Mouse (Mus musculus) liver, embryonic 14.5 days (tissue): Measurements from ENCODE around the gene Tpo. TPM values are rescaled to one million over a fixed set of nuclear protein-coding genes. Genes with fewer than 3 reads are reported as not detected.

Source experiments
- ATAC-seq: fragments of 200-750 bp; cut with Nextera tagmentation; 2 replicates; pipeline ENCODE4 v1.8.0; 2017; ENCODE audit warnings: moderate number of reproducible peaks, mild to moderate bottlenecking, moderate library complexity; ENCODE audit not compliant: insufficient read depth
- DNase-seq, 3 experiments: peaks; one replicate each; pipeline ENCODE4 v3.0.0-alpha.2; 2012 to 2013; ENCODE audit warnings: low read depth in 3 of 3, low spot score in 3 of 3
- H3K27ac ChIP-seq: fragments of 300-500 bp; sonication (generic); 2 replicates; pipeline ENCODE4 v1.5.1; 2014; ENCODE audit warnings: moderate library complexity, mild to moderate bottlenecking, control low read depth, inconsistent platforms
- H3K27me3 ChIP-seq: fragments of 300-500 bp; sonication (generic); 2 replicates; pipeline ENCODE4 v1.6.1; 2014; ENCODE audit warnings: mild to moderate bottlenecking, low read length, moderate library complexity; ENCODE audit not compliant: control insufficient read depth, insufficient read depth
- H3K36me3 ChIP-seq: fragments of 300-500 bp; sonication (generic); replicated peaks from 2 replicates; pipeline ENCODE4 v1.6.1; 2014; ENCODE audit warnings: low read depth; ENCODE audit not compliant: control insufficient read depth, insufficient read depth
- H3K4me1 ChIP-seq, 2 experiments: fragments of 200-500 bp in 1 of 2; fragments of 300-500 bp in 1 of 2; sonication (generic) in 1 of 2; replicated peaks; 2 replicates each; pipeline ENCODE4 v1.6.1; 2012 to 2014; ENCODE audit warnings: antibody characterized with exemption in 1 of 2, inconsistent platforms in 1 of 2, low read length in 1 of 2; ENCODE audit not compliant: control insufficient read depth in 2 of 2, insufficient read depth in 2 of 2
- H3K4me2 ChIP-seq: fragments of 300-500 bp; sonication (generic); 2 replicates; pipeline ENCODE4 v1.6.1; 2014; ENCODE audit warnings: low read depth, mild to moderate bottlenecking, control low read depth, moderate library complexity
- H3K4me3 ChIP-seq, 2 experiments: fragments of 200-500 bp in 1 of 2; fragments of 300-500 bp in 1 of 2; sonication (generic) in 1 of 2; 2 replicates each; pipeline ENCODE4 v1.5.1; 2012 to 2014; ENCODE audit warnings: low read depth in 2 of 2, low read length in 2 of 2, mild to moderate bottlenecking in 2 of 2, control low read depth in 1 of 2, inconsistent platforms in 1 of 2, moderate library complexity in 1 of 2; ENCODE audit not compliant: insufficient read depth in 1 of 2
- H3K9ac ChIP-seq: fragments of 300-500 bp; sonication (generic); replicated peaks from 2 replicates; pipeline ENCODE4 v1.6.1; 2014; ENCODE audit warnings: mild to moderate bottlenecking, control low read depth, moderate library complexity
- H3K9me3 ChIP-seq: fragments of 300-500 bp; sonication (generic); 2 replicates; pipeline ENCODE4 v1.6.1; 2016; ENCODE audit warnings: low read length, mixed read lengths; ENCODE audit not compliant: control insufficient read depth
- CTCF ChIP-seq: IDR thresholded peaks from 2 replicates; pipeline ENCODE4 v1.5.1; 2016; ENCODE audit warnings: antibody characterized with exemption, low read depth, control low read depth
- EP300 ChIP-seq: IDR thresholded peaks from 2 replicates; pipeline ENCODE4 v1.6.1; 2016; ENCODE audit warnings: antibody characterized with exemption, low read depth
- WGBS: fragments of 180-500 bp; shearing (Covaris S2); extraction: QIAGEN DNeasy Blood & Tissue Kit; methylation state at CpG from one replicate; pipeline ENCODE4 v1.1.7; 2014; ENCODE audit not compliant: insufficient replicate concordance; 5-methylcytosine and 5-hydroxymethylcytosine counted together
- polyA plus RNA-seq, 2 experiments: library from polyadenylated mRNA; depleted of rRNA in 1 of 2; stranded (reverse) in 1 of 2; unstranded in 1 of 2; fragments of >200 nt; fragmentation: Nextera tagmentation in 1 of 2; extraction: Ambion mirVana in 1 of 2; gene quantifications; 2 replicates each; pipeline versions ENCODE4 v1.2.1 to v1.2.3; 2012 to 2014

Gene Tpo
- polyA plus RNA-seq, 2 experiments: not detected

- H3K9ac ChIP-seq: no peak overlapping the region
- no peaks in the 10 kb centered on the region for H3K27me3 ChIP-seq
- no peak overlapping the region for H3K4me2 ChIP-seq
- ATAC-seq (no peak), DNase-seq (no peak)
- H3K9me3 ChIP-seq: no peaks in the 10 kb centered on the region
- 50% methylated on average over 3 of the region's 3 CpGs for WGBS
- no peaks in the 10 kb centered on the region for H3K4me1 ChIP-seq
- H3K4me3 ChIP-seq: no peak overlapping the region
- H3K27ac ChIP-seq: no peak overlapping the region
- no peak for TF ChIP-seq CTCF
- TF ChIP-seq EP300: no peak
- H3K36me3 ChIP-seq: no peaks in the 10 kb centered on the region
Observed at GRCm38 (mm10) chr12:30168491-30168890, 36.1 kb upstream of the Tpo start.

- WGBS: 54% methylated on average over 5 of the region's 5 CpGs
- DNase-seq (no peak), ATAC-seq (no peak)
- H3K4me3 ChIP-seq: no peak overlapping the region
- no peaks in the 10 kb centered on the region for H3K9me3 ChIP-seq
- no peak overlapping the region for H3K4me2 ChIP-seq
- no peak overlapping the region for H3K9ac ChIP-seq
- no peak for TF ChIP-seq EP300
- no peak for TF ChIP-seq CTCF
- no peaks in the 10 kb centered on the region for H3K4me1 ChIP-seq
- H3K27ac ChIP-seq: no peak overlapping the region
- H3K36me3 ChIP-seq: no peaks in the 10 kb centered on the region
- H3K27me3 ChIP-seq: no peaks in the 10 kb centered on the region
Observed at GRCm38 (mm10) chr12:30164538-30164937, 32.1 kb upstream of the Tpo start.

- no peaks in the 10 kb centered on the region for H3K36me3 ChIP-seq
- H3K9ac ChIP-seq: no peak overlapping the region
- no peak for ATAC-seq
- no peak for DNase-seq
- no peak overlapping the region for H3K4me2 ChIP-seq
- 73% methylated on average over 6 of the region's 6 CpGs for WGBS
- H3K4me3 ChIP-seq: no peak overlapping the region
- no peak overlapping the region for H3K27ac ChIP-seq
- no peak for TF ChIP-seq CTCF
- TF ChIP-seq EP300: no peak
- H3K4me1 ChIP-seq: no peaks in the 10 kb centered on the region
- H3K27me3 ChIP-seq: no peaks in the 10 kb centered on the region
- H3K9me3 ChIP-seq: no peaks in the 10 kb centered on the region
Observed at GRCm38 (mm10) chr12:30164005-30164404, 31.6 kb upstream of the Tpo start.

- no peak overlapping the region for H3K27ac ChIP-seq
- no peak for ATAC-seq
- no peak for DNase-seq
- H3K9ac ChIP-seq: no peak overlapping the region
- H3K4me1 ChIP-seq: no peaks in the 10 kb centered on the region
- no peak for TF ChIP-seq EP300
- no peak for TF ChIP-seq CTCF
- H3K36me3 ChIP-seq: no peaks in the 10 kb centered on the region
- H3K9me3 ChIP-seq: no peaks in the 10 kb centered on the region
- no peaks in the 10 kb centered on the region for H3K27me3 ChIP-seq
- H3K4me3 ChIP-seq: no peak overlapping the region
- WGBS: 57% methylated on average over 5 of the region's 5 CpGs
- no peak overlapping the region for H3K4me2 ChIP-seq
Observed at GRCm38 (mm10) chr12:30161731-30162406, 29.4 kb upstream of the Tpo start.

- no peaks in the 10 kb centered on the region for H3K4me1 ChIP-seq
- H3K27me3 ChIP-seq: no peaks in the 10 kb centered on the region
- no peaks in the 10 kb centered on the region for H3K36me3 ChIP-seq
- H3K9me3 ChIP-seq: no peaks in the 10 kb centered on the region
- ATAC-seq: no peak
- no peak overlapping the region for H3K4me2 ChIP-seq
- H3K27ac ChIP-seq: no peak overlapping the region
- WGBS: 56% methylated on average over 3 of the region's 3 CpGs
- DNase-seq: no peak
- no peak overlapping the region for H3K4me3 ChIP-seq
- TF ChIP-seq CTCF (no peak), EP300 (no peak)
- no peak overlapping the region for H3K9ac ChIP-seq
Observed at GRCm38 (mm10) chr12:30160475-30160874, 28.1 kb upstream of the Tpo start.
